Mouse (Mus musculus) cerebellum, adult 11 months (tissue): Measurements from ENCODE around the gene Nrm.
"Not testable (repeated sequence)": the region's sequence is repeated elsewhere in the genome, so short reads cannot be mapped to it uniquely, and the experiment has no call there.

Experiments used
- DNase-seq: peaks from one replicate; pipeline ENCODE4 v3.0.0; 2022

Nrm gene

DNA sequence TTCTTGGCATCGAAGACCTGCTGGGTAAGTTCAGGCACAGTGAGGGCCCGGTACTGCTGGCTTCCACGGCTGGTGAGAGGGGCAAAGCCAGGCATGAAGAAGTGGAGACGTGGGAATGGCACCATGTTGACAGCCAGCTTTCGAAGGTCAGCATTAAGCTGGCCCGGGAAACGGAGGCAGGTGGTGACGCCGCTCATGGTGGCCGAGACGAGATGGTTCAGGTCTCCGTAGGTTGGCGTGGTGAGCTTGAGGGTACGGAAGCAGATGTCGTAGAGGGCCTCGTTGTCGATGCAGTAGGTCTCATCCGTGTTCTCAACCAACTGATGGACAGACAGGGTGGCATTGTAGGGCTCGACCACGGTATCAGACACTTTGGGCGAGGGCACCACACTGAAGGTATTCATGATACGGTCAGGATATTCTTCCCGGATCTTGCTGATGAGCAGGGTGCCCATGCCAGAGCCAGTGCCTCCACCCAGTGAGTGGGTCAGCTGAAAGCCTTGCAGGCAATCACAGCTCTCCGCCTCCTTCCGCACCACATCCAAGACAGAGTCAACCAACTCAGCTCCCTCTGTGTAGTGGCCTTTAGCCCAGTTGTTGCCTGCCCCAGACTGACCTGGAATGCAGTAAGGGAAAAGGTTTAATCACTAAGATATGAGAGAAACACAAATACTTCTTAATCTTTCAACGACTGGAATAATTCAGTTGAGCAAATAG lies 25.5 kb upstream of the Nrm start:
- DNase-seq: peak; percentile 42

DNA sequence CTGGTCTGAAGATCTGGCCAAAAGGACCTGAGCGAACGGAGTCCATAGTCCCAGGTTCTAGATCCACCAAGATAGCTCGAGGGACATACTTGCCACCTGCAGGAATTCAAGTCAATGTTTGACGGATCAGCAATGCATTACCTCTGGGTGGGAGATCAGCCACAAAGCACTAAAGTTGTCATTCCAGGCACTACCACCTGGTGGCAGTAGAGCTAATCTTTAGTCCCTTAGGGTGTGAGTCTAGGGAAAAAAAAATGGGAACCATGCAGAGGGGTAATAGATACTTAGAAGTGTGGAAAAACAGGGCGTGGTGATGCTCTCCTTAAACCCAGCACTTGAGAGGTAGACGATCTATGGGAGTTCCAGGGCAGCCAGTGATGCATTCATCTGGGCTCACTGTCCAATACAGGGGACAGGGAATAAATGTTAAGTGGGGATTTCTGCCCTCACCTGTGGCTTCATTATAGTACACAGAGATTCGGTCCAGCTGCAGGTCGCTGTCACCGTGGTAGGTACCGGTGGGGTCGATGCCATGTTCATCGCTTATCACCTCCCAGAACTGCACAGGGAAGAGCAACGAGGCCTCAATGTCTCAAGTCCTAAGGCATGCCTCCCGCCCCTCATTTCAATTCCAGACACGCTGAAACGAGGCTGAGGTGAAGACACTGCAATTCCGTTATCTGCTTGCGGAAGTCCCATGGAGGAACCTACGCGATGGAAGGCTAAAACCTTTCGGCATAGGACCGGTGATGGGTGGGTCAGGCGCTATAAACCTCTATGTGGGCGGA lies 24.7 kb upstream of the Nrm start:
- peak; percentile 85 for DNase-seq

DNA sequence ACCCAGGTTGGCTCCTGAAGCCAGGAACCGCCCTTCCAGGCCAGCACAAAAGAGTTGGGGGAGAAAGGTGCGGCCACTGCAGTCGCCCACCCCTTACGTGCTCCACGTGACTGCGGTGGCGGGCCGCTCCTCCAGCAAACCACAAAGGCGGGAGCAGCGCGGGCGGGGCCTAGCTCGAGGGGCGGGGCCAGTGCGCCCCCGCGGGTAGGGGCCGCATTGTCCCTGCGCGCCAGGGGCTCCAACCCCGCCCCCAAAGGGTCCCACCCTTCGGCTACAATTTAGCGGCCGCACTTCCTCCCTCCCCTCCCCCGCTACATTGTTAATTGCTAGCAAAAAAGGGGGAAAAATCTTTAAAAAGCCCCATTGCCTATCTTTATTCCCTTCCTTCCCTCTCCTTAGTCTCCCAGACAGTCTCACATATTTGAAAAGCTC lies 24.1 kb upstream of the Nrm start:
- peak; percentile 77 for DNase-seq

DNA sequence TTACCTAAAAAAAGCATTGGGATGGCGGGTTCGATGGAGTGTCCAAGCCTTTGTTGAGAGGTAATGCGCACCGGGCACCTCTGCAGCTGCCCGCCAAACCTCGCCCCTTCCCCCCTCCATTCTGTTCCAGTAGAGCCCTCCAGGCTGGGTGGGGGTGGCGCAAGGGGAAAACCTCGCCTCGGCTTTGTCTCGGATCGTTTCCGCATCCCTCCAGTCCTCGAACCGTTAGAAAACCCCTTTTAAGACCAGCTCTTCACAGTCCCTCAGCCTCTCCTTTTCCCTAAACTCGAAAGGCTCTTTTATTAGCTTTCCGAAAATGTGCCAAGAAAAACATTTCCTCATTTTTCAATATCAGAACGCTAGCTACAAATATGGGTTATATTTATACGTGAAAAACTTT lies 23.6 kb upstream of the Nrm start:
- DNase-seq: peak; percentile 56

DNA sequence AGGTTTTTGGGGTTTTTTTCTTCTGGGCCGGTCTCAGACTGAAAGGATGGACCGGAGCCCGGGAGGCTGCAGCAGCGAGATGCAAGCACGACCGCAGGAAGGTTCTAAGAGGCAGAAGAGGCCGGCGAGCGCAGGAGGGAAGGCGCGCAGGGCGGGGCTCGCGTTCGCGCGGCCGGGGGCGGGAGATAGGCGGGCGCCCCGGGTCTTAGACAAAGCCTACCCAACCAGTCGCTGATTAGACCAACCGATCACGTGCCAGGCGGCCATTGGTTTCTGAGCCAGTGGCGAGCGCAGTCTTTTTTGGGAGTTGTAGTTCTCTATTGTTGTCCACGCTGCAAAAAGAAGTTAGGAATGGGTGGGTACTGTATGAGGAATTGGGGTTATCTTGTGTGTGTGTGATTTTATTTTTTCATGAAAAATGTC lies 23.0 kb upstream of the Nrm start, which contains the start of gene Tubb5:
Gene Tubb5 (minus strand): TSS at position 185 of the 423 bp plus-strand sequence.
- DNase-seq: peak; percentile 95

DNA sequence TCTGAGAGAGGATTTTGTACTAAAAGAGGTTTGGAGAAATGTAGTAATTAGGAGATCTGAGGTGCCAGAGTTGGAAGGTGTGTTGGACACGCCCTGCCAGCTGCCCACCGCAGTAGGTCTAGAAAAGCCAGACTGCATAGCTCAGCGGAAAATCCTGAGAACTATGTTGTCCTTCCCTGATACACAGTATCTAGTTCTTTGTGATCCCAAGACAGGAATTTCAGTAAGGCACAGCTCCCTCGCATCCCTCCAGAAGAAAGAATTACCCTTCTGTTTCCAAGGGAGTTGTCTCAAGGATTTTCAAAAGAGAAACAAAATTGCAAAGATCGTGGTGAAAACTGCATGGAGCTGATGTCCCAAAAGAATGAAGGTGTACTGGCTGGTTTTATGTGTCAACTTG lies 22.5 kb upstream of the Nrm start:
- DNase-seq: no peak

DNA sequence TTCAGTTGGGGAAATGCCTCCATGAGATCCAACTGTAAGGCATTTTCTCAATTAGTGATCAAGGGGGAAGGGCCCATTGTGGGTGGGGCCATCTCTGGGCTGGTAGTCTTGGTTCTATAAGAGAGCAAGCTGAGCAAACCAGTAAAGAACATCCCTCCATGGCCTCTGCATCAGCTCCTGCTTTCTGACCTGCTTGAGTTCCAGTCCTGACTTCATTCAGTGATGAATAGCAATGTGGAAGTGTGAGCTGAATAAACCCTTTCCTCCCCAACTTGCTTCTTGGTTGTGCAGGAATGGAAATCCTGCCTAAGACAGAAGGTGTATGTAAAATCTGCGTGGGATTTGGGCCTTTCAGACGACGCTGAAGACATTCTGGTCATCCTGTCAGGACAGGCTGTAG lies 22.1 kb upstream of the Nrm start:
- not testable (repeated sequence) for DNase-seq

DNA sequence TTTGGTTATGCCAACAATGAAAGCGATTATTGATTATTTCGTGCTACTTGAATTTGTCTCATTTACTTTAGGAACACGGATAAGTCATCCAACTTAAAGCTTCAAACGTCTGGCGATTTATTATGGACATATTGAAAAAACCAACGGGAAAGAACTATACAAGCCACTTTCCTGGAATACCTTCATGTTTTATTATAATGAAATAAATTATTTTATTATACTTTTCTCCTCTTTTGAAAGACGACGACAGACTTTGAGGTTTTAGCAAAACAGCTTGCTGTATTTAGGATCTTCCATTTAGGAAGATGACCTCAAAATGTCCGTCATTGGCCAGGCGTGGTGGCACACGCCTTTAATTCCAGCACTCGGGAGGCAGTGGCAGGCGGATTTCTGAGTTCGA lies 20.6 kb upstream of the Nrm start:
- DNase-seq: no peak

DNA sequence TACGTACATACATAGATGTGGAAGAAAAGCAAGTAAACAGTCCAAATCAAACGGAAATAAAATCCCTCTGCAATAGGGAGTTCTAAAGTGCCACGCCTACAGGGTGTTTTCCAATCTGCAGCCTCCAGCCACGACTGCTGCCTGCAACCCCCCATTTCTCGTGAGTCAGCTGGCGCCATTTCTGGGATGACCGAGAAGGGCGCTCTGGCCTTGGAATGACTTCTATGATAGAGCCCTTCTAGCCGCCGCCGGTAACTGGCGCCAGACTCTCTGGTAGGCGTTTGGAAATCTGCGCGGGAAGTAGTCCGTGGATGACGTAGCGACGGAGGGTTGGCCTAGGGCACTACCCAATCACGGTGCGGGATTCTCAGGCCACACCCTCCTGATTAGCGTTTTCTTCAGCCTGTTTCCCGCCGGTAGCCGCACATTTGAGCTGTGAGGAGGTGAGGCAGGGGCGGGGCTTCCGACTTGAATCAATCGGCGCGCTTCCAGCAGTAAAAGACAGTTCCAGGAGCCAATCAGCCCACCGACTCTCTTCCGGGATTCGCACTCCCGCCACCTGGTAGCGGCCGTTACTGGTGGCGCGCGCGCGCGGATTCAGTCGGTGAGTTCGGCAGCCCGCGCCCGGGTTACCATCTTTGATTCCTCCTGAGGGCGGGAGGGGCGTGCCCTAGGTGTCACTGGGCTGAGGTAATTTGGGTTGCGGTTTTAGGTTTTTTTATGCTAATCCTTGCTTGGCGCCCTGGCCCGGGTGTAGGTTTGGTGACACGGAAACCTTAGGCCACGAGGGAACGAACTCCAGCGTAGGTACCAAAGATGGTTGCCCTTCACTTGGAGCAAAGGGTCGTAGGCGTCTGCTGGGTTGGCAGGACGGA lies 19.8 kb upstream of the Nrm start, which contains the start of gene Mdc1:
Gene Mdc1 (plus strand): TSS at position 440 of the 875 bp plus-strand sequence.
- DNase-seq: peak; percentile 99

DNA sequence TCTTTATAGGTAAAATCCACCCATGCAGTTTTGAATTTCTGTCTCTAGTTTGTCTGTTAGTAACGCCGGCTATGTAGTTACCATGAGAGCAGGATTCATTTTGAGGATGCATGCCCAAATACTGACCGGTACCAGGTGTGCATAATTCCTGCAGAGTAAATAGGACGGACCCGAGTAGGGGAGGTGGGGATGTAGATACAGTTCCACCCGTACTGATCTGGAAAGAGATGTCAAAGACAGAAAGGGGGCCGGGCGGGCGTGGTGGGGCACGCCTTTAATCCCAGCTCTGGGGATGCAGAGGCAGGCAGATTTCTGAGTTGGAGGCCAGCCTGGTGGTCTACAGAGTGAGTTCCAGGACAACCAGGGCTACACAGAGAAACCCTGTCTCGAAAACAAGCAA lies 19.1 kb upstream of the Nrm start:
- DNase-seq: no peak

DNA sequence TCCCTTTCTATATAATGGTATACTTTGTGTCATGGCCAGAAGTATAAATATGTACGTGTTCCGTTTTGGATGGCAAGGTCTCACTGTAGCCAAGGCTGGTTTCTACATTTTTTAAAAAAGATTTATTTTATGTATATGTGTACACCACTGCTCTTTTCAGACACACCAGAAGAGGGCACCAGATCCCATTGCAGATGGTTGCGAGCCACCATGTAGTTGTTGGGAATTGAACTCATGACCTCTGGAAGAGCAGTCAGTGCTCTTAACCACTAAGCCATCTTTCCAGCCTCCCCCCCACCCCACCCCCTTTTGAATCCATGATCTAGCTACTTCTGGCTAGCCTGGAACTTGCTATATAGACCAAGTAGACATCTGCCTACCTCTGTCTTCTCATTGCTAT lies 17.6 kb upstream of the Nrm start:
- no peak for DNase-seq

DNA sequence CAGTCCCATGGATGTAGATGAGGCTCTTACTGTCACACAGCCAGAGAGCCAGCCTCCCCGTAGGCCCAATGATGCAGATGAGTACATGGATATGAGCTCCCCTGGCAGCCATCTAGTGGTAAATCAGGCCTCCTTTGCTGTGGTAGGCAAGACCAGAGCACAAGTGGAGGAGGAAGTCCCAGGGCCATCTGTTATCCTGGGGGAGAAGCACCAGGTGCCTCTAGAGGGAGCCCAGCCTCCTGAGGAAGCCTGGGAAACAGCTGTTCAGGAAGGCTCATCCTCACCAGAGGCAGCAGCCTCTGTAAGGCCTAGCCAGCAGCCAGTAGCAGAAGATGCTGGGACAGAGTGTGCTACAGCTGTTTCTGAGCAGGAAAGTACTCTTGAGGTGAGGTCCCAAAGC lies 13.0 kb upstream of the Nrm start:
- DNase-seq: no peak

DNA sequence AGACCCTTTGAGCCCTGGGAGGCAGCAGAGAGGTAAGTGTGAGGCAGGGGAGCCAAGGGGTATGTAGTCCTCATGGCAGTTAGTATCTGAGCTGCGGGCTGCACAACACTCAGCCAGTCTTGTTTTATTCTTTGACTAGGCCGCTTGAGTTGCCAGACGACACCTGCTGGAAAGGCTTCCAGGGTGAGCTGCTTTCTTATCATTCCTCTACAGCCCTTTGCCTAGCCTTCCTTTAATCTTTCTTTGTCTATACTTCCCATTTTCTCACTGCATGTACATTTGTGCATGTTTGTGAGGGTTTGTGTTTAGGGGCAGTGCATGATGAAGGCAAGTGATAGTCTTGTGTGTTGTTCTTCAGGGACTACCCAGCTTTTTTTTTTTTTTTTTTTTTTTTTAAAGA lies 10.1 kb upstream of the Nrm start:
- no peak for DNase-seq

DNA sequence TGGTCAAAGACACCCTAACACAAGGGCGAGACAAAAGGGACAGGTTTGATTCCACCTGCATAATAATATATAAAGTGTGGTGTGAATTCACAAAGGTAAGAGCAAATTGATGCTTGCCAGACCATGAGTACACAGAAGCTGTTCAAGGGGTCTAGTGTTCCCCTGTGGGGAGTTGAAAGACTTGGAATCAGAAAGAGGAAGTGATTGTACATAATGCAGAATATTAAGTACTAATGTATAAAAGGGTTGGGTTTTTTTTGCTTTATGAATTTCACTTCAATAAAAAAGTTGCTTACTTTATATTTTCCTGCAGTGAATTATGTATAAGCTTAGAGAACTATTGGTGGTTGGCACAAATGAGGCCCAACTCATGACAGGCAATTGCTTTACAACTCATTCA lies 1.7 kb upstream of the Nrm start:
- no peak for DNase-seq

DNA sequence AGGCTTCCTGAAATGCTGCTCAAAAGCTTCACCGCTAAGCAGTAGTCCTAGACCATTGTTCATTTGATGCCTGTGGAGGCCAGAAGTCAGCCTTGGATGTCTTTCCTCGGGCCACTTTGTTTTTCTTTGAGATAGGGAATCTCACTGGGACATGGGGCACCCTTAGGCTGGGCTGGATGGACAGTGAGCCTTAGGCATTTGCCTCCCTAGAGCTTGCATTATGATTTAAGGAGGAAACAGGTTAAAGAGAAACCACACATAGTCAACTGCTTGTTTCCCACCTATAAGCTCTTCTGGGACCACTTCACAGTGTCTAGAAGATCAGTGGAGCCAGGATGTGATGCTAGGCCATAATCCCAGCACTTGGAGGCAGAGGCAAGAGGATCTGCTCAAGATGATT lies 1.3 kb upstream of the Nrm start:
- DNase-seq: no peak

DNA sequence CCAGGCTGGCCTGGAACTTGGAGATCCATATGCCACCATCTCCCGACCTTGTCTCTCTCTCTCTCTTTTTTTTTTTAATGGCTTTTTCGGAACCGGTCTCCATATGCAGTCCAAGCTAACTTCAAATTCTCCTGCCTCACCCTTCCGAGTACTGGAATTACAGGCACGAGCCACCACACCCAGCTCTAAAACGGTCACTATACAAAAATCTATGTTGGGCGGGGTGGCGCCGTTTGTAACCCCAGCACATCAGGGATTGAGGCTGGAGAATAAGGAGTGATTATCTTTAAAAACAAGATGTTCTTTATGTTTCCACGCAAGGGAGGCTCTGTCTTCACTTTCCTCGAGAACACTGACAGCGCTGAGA lies 304 bp upstream of the Nrm start:
- no peak for DNase-seq

DNA sequence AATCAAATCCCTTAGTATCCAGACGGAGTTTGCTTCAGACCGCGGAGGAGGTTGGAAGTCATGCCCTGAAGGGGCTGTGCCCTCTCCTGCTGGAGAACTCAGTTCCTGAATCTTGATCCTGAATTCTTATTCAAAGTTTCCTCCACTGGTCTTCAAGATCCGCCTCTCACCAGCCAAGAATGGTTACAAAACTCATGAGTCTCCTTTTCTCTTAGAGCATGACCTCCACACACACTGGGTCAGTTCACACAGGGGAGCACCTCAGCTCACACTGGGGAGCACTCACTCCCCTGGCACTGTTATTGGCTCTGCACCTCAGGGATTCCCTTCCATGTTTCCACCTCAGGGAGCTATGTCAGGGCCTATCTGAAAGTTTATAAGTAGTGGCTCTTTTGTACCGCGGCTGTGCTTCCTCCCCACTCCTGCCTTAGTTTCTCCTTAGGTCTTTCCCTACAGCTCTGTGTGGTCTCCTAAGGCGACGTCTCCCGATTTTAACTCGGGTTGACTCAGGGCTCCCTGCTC lies 3.8 kb downstream of the Nrm start:
- DNase-seq: no peak

DNA sequence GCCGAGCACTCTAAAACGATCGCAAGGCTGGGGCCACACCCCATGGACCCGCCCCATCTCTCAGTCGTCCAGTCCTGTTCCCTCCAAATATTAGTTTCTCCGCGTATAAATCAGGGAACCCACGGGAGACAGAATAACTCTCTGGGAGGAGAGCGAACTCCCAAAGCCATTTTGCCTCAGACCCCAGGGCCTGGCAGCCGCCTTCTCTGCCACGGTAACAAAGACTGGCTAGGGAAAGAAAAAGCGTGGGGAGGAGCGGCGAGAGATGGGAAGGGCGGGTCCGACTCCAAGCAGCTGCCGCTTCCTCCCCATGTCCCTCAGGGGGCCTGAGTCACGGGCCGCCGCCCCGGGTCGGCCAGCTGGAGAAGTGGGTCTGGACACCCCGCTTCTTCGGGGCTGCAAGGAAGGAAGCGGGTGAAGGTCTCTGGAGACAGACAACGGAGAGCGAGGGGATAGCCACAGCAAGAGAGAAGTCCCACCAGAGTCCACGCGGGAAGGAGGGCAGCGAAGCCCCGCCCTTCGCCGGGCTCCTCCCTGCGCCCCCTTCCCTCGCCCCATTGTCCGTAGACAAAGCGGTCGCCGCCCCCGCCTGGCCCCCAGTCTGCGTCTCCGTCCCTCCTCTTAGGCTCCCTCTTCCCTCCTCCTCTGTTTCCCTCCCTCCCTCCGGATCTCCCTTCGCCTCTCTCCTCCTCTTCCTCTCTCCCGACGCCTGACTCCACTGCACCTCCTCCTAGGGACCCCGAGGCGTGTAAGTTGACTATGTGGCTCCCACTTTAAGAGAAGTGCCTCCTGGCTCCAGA lies 4.6 kb downstream of the Nrm start, which contains the start of gene Ppp1r18:
Gene Ppp1r18 (plus strand): TSS at position 113 of the 800 bp plus-strand sequence.
- no peak for DNase-seq

DNA sequence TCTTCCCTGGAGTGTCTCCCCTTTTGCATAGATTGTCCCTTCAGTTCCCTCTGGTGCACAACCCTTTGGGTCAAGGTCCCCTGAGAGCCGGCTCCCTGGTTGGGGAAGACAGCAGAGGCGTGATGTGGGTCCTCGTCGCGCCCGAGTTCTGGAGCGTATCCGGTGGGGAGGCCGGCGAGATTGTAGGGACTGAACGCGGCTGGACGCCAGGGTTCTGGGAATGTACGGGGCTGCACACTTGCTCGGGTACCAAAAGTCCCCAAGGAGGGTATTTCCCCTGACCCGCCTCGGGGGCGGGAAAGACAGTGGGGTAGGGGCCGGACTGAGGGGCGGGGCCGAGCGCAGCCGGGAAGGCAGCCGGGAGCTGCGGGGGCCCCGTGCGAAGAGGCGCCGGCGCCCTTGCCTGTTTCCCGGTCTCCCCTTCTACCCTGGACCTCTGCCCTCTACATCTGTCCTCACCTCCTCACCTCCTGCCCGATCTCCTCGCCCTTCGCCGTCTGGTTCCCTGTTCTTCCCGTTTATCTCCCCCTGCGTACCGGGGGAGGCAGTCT lies 5.2 kb downstream of the Nrm start:
- no peak for DNase-seq

DNA sequence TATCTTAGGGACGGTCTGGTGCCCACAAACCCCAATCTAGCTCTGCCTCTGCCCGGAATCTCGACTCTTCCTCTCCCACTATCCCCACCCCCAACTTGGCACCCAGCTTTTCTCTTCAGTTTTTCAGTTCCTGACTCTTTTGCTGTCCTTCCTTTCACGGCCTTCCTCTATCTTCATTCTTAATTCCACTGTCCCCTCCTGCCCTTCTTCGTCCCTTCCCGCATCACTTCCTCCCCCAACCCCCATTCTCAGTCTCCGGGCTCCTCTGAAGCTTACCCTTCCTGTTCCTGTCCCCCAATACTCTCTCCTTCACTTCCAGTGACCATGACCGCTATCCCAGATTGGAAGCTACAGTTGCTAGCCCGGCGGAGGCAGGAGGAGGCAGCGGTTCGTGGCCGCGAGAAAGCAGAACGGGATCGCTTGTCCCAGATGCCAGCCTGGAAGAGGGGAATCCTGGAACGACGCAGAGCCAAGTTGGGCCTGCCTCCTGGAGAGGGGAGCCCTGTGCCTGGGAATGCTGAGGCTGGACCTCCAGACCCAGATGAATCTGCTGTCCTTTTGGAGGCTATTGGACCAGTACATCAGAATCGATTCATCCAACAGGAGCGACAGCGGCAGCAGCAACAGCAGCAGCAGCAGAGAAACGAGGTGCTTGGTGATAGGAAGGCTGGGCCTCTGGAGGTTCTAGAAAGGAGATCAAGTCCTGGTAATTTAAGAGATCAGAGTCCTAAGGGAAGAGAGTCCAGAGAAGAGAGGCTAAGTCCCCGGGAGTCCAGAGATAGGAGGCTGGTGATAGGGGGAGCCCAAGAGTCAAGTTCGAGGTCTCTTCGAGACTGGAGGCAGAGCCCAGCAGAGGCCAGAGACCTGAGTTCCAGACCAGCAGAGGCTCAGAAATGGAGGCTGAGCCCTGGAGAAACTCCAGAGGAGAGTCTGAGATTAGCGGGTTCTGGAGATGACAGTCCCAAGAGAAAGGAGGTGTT lies 6.1 kb downstream of the Nrm start:
- no peak for DNase-seq
